Mouse (Mus musculus) Patski (cell line): Measurements from ENCODE around the gene Hhat. TPM values are rescaled to one million over a fixed set of nuclear protein-coding genes. Genes with fewer than 3 reads are reported as not detected.

Experiments
- ATAC-seq: fragments of 100-300 bp; one replicate; pipeline ENCODE4 v1.8.0; 2021
- CTCF ChIA-PET: fragments of 350-600 bp; sonication (Branson Sonifier 250); formaldehyde crosslinking; loops from one replicate; lab custom pipeline; 2022; ENCODE audit warnings: inconsistent platforms; lab: Charles Lee
- POLR2A ChIA-PET: fragments of 350-600 bp; sonication (Branson Sonifier 250); formaldehyde crosslinking; loops from one replicate; lab custom pipeline; 2022; ENCODE audit warnings: antibody characterized with exemption, inconsistent platforms; lab: Charles Lee
- DNase-seq: peaks from one replicate; pipeline ENCODE4 v3.0.0-alpha.2; 2011; ENCODE audit warnings: low read depth, low spot score
- H3K27me3 ChIP-seq: fragments of 371-371 bp; one replicate; pipeline ENCODE4 v1.5.1; 2021
- CTCF ChIP-seq: fragments of 100-300 bp; IDR thresholded peaks from one replicate; pipeline ENCODE4 v1.5.1; 2021
- in situ Hi-C: fragments of 300-500 bp; cut with MboI; formaldehyde crosslinking; loops from 3 replicates; pipeline ENCODE4 v1.11.1; 2018; ENCODE audit warnings: low pct_unique_long_range_greater_than_20kb, mixed read lengths
- polyA plus RNA-seq: library from polyadenylated mRNA; unstranded; gene quantifications from one replicate; pipeline ENCODE4 v1.2.3, GENCODE M21; 2021

Hhat gene
- polyA plus RNA-seq, 1 experiment from 2014 or later, result 5.2 TPM

DNA sequence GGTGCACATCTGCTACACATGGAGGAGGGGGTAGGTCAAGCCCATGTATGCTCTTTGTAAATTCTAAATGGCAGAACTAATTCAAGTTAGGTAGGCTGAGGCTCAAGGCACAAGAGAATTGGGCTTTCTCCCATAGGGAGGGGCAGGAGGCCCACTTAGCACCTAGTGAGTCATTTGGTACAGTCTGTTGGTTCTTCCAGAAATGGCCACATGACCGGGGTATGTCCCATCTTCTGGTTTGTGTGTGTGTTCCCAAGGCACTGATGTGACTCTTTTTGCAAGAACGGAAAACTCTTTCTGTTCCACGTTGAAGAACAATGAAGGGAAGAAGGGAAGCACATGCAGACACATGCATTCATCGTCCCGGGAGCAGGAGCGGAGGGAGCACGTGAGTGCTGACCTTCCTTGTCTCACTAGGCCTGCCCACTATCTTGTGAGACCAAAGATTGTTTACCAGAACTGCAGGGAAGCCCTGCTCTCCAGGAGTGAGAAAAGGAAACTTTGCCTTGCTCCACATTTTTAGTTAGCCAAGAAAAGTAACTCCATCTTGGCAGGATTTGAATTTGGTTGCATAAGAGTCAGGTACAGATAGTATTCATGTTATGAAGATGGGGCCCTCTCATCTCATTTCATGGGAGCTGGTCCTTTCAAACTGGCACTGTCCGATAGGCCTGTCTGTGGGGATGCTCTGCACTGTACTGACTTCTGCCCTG lies 290.8 kb downstream of the Hhat start:
- TF ChIP-seq CTCF, result no peak
- H3K27me3 ChIP-seq, result no peaks in the 10 kb centered on the region
- POLR2A ChIA-PET, result interaction anchor here (0.6 kb wide), 1 partner anchor 454 kb away, joined by 3 read pairs; no protein-coding TSS in a partner anchor
- in situ Hi-C loops, result no loop called here
- CTCF ChIA-PET, result no interaction called here
- DNase-seq (no peak), ATAC-seq (no peak)

DNA sequence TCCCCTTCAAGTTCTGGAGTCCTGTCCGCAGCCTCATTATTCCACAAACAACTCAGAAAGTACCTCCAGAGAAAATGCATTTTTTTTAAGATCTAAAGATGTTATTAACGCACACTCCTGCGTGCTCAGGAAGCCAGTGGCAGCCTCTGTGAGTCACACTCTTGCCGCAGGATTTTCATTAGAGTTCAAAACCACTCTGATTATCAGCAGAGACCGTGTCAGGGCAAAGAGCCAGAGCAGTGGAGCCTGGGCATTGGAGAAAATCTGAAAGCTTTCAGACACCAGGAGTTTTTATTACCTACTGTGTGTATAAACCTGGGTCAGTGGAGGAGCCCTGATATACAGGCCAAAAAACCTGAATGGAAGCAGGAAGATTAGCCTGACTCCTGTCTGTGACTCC lies 292.8 kb downstream of the Hhat start:
- ChIA-PET POLR2A (no interaction called here), CTCF (no interaction called here)
- in situ Hi-C loops, result no loop called here
- TF ChIP-seq CTCF, result no peak
- ATAC-seq (no peak), DNase-seq (no peak)
- H3K27me3 ChIP-seq, result no peaks in the 10 kb centered on the region

DNA sequence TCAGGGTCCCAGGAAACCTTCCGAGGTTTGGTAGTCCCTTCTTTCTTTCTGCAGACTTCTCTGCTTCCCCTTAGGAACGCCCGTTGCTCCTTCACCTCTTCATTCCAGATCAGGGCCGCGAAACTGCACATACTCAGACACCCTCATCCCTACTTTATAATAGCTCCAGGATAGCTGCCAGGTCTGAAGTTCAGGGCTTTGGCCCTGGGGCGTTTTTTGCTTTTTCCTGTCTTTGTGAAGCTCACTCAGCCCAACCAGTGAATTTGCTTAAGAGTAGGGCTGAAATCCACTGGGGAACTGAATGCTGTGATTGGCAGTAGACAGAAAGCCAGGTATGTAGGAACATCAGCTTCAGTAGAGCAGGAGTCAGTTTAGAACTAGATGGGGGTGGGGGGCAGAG lies 293.5 kb downstream of the Hhat start:
- H3K27me3 ChIP-seq, result no peaks in the 10 kb centered on the region
- TF ChIP-seq CTCF, result no peak
- in situ Hi-C loops, result no loop called here
- no peak for DNase-seq
- ChIA-PET CTCF (no interaction called here), POLR2A (no interaction called here)
- no peak for ATAC-seq

DNA sequence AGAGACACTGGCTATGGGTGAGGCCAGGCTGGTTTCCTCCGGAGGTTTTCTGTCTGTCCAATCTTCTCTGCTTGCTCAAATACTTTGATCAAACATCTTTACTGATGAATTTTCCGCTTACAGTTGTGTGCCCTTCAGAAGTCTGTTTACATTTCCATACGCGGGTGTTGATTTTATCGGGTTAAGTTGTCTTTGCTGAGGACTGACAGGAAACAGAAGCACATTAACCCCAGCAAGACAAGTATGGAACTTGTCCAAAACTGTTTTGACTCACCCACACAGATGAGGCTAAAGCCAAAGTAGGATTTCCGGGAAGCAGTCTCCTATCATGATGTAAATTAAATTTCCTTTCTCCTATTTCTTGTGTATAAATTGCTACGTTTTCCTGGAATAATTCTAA lies 294.3 kb downstream of the Hhat start:
- POLR2A ChIA-PET, result no interaction called here
- ATAC-seq, result no peak
- no peak for TF ChIP-seq CTCF
- in situ Hi-C loops, result no loop called here
- CTCF ChIA-PET, result no interaction called here
- H3K27me3 ChIP-seq, result no peaks in the 10 kb centered on the region
- DNase-seq, result no peak

DNA sequence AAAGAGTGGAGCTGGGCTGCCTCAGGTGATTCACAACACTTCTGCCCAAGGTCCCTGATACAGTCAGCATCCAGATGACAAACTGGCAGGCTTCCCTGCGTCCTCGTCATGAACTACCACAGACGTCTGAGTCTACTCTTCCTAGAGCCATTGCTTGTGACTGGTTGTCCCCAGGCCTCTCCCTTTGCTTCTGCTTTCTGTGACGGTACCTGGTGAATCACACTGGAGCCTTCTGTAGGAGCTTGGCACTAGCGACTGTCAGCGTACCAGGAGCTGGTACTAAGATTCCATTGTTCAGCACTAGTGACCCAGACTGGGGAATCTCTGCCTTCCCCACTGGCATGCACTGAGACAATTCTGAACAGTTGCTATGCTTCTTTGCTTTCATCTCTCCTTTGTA lies 297.9 kb downstream of the Hhat start:
- ChIA-PET POLR2A (no interaction called here), CTCF (no interaction called here)
- ATAC-seq (no peak), DNase-seq (no peak)
- no peak for TF ChIP-seq CTCF
- in situ Hi-C loops, result no loop called here
- no peaks in the 10 kb centered on the region for H3K27me3 ChIP-seq

DNA sequence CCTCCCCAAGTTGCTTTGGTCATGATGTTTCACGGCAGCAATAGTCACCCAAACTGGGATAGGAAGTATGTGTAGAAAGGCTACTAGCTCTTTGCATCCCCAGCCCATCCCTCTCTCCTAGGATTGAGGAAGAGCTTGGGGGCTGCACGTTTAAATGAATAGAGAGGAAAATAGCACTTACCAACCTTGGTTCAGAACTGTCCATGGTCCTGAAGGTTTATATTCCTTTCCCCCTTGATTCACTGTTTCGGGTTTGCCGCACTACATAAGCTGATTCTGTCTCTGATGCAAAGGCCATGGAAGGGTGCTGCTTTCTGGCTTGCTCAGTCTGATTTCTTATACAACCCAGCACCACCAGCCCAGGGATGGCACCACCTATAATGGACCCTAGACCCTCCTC lies 298.7 kb downstream of the Hhat start:
- CTCF ChIA-PET, result no interaction called here
- no peaks in the 10 kb centered on the region for H3K27me3 ChIP-seq
- no peak for ATAC-seq
- POLR2A ChIA-PET, result no interaction called here
- in situ Hi-C loops, result no loop called here
- no peak for DNase-seq
- TF ChIP-seq CTCF, result no peak

DNA sequence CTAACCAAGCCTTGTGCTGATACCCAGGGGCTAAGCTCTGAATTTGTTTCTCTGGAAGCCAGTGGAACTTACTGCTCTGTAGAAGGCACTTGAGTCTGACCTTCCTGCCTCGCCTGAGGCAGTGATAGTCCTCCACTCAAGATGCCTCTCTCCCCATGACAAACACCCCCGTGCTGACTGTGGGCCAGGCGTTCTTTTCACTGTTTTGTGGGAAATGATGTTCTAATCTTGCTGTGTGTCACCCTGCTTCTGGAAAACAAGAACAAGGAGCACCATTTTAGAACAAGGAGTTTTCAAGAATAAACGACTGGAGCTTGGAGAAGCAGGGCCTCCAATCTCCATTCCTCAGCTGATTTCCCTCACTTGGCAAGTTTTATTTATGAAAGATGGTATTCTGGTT lies 307.3 kb downstream of the Hhat start:
- no peaks in the 10 kb centered on the region for H3K27me3 ChIP-seq
- in situ Hi-C loops, result no loop called here
- ChIA-PET CTCF (no interaction called here), POLR2A (no interaction called here)
- TF ChIP-seq CTCF, result no peak
- DNase-seq (no peak), ATAC-seq (no peak)

DNA sequence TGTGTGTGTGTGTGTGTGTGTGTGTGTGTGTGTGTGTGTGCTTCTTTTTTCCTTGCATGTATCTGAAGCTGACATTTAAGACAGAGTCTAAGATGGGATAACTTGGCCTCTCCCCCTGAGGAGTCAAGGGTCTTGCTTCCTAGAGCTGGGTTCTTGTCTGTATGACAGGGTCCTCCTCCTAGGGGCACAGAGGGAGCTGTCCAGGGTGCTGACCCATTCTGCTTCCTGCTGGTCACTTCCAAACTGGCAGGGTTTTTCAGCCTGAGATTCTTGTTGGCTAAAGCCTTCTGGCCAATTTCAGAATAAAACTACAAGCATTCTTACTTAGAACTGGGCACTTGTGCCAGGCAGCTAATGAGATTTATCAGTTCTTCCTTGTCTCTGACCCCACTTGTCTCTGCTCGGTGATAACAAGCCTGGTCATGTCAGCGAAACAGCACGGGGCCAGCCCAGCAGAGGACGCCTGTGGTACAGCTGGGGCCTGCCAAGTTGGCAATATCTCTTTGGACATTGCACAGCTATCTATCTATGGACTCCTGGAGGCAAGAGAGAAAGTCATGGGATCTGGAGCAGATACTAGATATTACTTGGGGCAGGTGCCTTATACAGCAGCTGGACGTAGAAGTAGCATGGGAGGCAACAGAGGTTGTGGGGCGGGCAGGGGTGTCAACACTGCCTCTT lies 313.4 kb downstream of the Hhat start:
- in situ Hi-C loops, result no loop called here
- H3K27me3 ChIP-seq, result no peaks in the 10 kb centered on the region
- DNase-seq (no peak), ATAC-seq (no peak)
- ChIA-PET POLR2A (no interaction called here), CTCF (interaction anchor here (1.8 kb wide), 1 partner anchor 9 kb away, joined by 6 read pairs; no protein-coding TSS in a partner anchor)
- TF ChIP-seq CTCF, result no peak

DNA sequence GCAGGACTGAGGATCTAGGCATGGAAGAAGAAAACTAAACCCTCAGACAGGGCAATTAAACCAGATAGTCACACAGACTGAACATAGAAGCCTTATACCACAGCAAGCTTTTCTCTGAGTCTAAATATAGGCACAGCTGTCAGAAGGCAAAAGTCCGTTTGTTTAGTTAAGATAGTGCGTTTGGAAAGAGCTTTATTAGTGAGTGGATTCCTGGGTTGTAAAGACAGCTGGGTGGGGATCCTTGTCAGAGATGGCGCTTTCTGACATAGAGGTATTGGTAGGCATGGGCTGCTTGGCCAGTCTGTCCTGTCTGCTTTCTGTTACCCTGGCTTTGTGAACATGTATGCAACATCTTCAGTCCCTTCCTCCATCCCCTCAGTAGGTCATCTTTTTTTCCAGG lies 314.0 kb downstream of the Hhat start:
- CTCF ChIA-PET, result interaction anchor here (1.8 kb wide), 1 partner anchor 9 kb away, joined by 6 read pairs; no protein-coding TSS in a partner anchor
- DNase-seq, result no peak
- TF ChIP-seq CTCF, result no peak
- in situ Hi-C loops, result no loop called here
- no peaks in the 10 kb centered on the region for H3K27me3 ChIP-seq
- ATAC-seq, result no peak
- POLR2A ChIA-PET, result no interaction called here

DNA sequence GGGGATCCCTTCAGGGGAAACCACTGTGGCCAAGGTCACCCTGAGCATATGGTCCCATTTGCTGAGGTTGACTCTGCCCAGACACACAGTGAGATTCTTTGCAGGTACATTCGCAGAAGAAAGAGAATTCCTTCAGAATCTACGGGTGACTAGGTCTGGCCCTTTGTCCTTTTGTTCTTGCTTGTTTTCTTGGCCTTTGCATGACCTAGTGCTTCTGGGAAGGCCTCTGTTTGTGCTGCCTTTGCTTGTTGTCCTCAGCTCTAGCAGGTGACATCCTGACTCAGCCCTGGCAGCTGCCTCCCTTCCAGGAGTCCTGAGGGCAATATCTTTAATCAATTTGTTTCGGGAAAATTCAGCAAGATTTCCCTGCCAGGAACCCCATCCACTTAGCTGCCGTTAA lies 316.0 kb downstream of the Hhat start:
- ChIA-PET CTCF (interaction anchor here (1.1 kb wide), 1 partner anchor 15 kb away, joined by 3 read pairs; no protein-coding TSS in a partner anchor), POLR2A (no interaction called here)
- no peak for ATAC-seq
- DNase-seq, result no peak
- no peaks in the 10 kb centered on the region for H3K27me3 ChIP-seq
- in situ Hi-C loops, result no loop called here
- TF ChIP-seq CTCF, result no peak

DNA sequence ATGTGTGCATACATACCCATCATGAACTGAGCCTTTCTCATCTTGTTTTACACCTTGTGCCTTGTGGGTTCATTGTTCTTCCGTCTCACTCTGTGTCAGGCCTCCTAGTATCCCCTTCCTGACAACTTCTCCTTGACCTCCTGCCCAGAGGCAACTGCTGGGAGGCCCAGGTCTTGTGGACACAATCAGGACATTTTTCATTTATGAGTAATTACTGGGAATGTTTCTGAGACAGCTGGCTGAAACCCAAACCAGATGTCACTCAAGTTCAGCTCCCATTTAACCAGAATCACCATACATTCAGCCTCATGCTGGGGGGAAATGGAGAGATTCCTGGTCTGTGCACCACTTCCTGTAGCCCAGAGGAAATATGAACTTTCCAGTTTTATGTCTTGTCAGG lies 316.5 kb downstream of the Hhat start:
- H3K27me3 ChIP-seq, result no peaks in the 10 kb centered on the region
- POLR2A ChIA-PET, result no interaction called here
- DNase-seq (no peak), ATAC-seq (no peak)
- no peak for TF ChIP-seq CTCF
- in situ Hi-C loops, result no loop called here
- CTCF ChIA-PET, result interaction anchor here (1.1 kb wide), 1 partner anchor 14 kb away, joined by 3 read pairs; no protein-coding TSS in a partner anchor
